Mouse (Mus musculus) stomach, embryonic 15.5 days (tissue): ENCODE measurements around the gene St6galnac4. TPM values are rescaled to one million over a fixed set of nuclear protein-coding genes. Genes with fewer than 3 reads are reported as not detected.

ENCODE experiments used
- ATAC-seq: fragments of 200-750 bp; cut with Nextera tagmentation; 2 replicates; pipeline ENCODE4 v1.8.0; 2017; ENCODE audit warnings: low read depth, moderate number of reproducible peaks, moderate TSS enrichment; ENCODE audit not compliant: insufficient read depth, low FRiP score
- H3K27ac ChIP-seq: fragments of 300-500 bp; sonication (generic); 2 replicates; pipeline ENCODE4 v1.5.1; 2015; ENCODE audit warnings: mild to moderate bottlenecking, inconsistent platforms
- H3K27me3 ChIP-seq: fragments of 300-500 bp; sonication (generic); replicated peaks from 2 replicates; pipeline ENCODE4 v1.6.1; 2015; ENCODE audit warnings: inconsistent platforms
- H3K36me3 ChIP-seq: fragments of 300-500 bp; sonication (generic); 2 replicates; pipeline ENCODE4 v1.6.1; 2015; ENCODE audit warnings: inconsistent platforms
- H3K4me1 ChIP-seq: fragments of 300-500 bp; sonication (generic); 2 replicates; pipeline ENCODE4 v1.6.1; 2015; ENCODE audit warnings: inconsistent platforms
- H3K4me2 ChIP-seq: fragments of 300-500 bp; sonication (generic); 2 replicates; pipeline ENCODE4 v1.6.1; 2015; ENCODE audit warnings: mild to moderate bottlenecking, inconsistent platforms
- H3K4me3 ChIP-seq: fragments of 300-500 bp; sonication (generic); replicated peaks from 2 replicates; pipeline ENCODE4 v1.5.1; 2015; ENCODE audit warnings: inconsistent platforms
- H3K9ac ChIP-seq: fragments of 300-500 bp; sonication (generic); 2 replicates; pipeline ENCODE4 v1.6.1; 2015; ENCODE audit warnings: inconsistent platforms
- H3K9me3 ChIP-seq: fragments of 300-500 bp; sonication (generic); 2 replicates; pipeline ENCODE4 v1.6.1; 2016; ENCODE audit warnings: inconsistent platforms
- WGBS: fragments of 180-500 bp; shearing (Covaris S2); methylation state at CpG from one replicate; pipeline ENCODE4 v1.1.7; 2015; 5-methylcytosine and 5-hydroxymethylcytosine counted together
- polyA plus RNA-seq: library from polyadenylated mRNA; unstranded; fragments of >200 nt; fragmentation: Nextera tagmentation; extraction: Ambion mirVana; gene quantifications from 2 replicates; pipeline ENCODE4 v1.2.1, GENCODE M21; 2015

The St6galnac4 gene
- polyA plus RNA-seq, 1 experiment from 2014 or later, result 18.3 TPM

GRCm38 (mm10) chr2:32631737-32632394 is 45.0 kb downstream of the St6galnac4 start:
- peak overlapping the region; percentile 21; the same call in 1 of the 2 replicates for H3K27ac ChIP-seq

GRCm38 (mm10) chr2:32633660-32634059 is 46.8 kb downstream of the St6galnac4 start:
- H3K4me3 ChIP-seq, result no peak overlapping the region
- H3K9ac ChIP-seq, result no peak overlapping the region
- no peaks in the 10 kb centered on the region for H3K9me3 ChIP-seq
- no peaks in the 10 kb centered on the region for H3K27me3 ChIP-seq
- peak overlapping the region; percentile 51 for H3K27ac ChIP-seq
- no peak overlapping the region for H3K4me2 ChIP-seq
- H3K4me1 ChIP-seq, result peaks cover 22% of the 10 kb centered on the region
- no peak for ATAC-seq
- no peaks in the 10 kb centered on the region for H3K36me3 ChIP-seq
- WGBS, result 61% methylated on average over 5 of the region's 5 CpGs

More at GRCm38 (mm10) chr2:32631737-32632394, 45.0 kb downstream of the St6galnac4 start:
- Histone ChIP-seq H3K9ac (no peak overlapping the region), H3K36me3 (no peaks in the 10 kb centered on the region), H3K4me3 (no peak overlapping the region), H3K4me1 (peaks cover 24% of the 10 kb centered on the region), H3K27me3 (no peaks in the 10 kb centered on the region), H3K9me3 (no peaks in the 10 kb centered on the region), H3K4me2 (no peak overlapping the region)
- 49% methylated on average over 7 of the region's 7 CpGs for WGBS
- peak; percentile 16; the same call in 1 of the 2 replicates for ATAC-seq

DNA sequence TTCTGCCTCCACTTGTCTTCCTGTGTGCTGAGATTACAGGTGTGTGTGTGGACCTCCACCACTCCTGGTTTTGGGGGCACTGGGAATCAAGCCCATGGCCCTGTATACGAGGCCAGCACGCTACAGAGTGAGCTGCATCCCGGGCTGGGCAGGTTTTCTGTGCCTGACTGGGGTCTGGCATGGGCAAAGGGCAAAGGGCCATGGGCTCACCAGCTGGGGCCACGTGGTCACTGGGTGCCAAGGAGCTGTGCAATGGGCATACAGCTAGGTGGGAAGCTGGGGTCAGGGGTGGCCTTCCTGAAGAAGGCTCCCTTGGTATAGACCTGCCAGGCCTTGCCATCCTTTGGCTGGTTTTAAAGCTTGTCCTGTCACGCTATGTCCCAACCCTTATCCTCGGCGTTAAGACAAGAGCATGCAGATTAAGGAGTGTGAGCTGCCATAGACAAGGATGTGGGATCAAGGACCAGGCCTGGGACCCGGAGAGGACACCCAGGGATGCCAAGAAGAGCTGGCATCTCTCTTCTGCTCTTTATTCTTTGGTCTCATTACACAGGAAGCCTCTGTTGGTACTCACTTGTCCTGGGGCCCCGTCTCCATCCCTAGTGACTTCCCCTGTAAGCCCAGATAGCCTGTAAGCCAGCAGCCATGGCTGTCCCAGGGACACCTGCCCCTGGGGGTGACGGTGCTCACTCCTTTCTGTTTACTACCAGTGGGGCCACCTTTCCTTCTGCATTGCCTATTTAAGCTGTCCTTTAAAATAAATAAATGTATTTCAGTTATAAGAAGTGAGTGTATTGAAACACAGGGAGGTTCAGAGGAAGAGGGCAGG is 47.6 kb downstream of the St6galnac4 start:
- H3K4me1 ChIP-seq, result peaks cover 14% of the 10 kb centered on the region
- no peak overlapping the region for H3K4me3 ChIP-seq
- no peak overlapping the region; the same call in 1 of the 2 replicates for H3K27ac ChIP-seq
- no peaks in the 10 kb centered on the region for H3K36me3 ChIP-seq
- 87% methylated on average over 10 of the region's 10 CpGs for WGBS
- H3K4me2 ChIP-seq, result no peak overlapping the region
- H3K9me3 ChIP-seq, result no peaks in the 10 kb centered on the region
- H3K27me3 ChIP-seq, result no peaks in the 10 kb centered on the region
- H3K9ac ChIP-seq, result no peak overlapping the region
- ATAC-seq, result no peak

DNA sequence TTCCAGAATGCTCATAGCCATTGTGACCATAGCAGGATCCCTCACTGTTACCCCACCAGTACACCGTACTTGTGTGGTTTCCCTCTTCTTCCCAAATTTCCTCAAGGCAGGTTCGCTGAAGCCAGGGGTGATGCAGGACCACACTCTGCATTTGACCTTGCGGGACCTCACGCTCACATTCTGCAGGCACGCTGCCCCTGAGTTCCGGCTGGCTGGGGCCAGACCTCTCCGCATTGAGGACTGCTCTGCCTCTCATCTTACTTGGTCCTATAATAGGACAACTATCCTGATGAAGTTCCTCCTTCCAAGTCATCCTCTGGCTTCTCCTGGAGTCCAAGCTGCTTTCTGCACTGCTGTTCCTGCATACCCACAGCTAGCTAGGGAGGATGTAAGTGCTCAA is 49.7 kb downstream of the St6galnac4 start:
- Histone ChIP-seq H3K4me2 (no peak overlapping the region), H3K36me3 (no peaks in the 10 kb centered on the region), H3K9ac (no peak overlapping the region), H3K27me3 (no peaks in the 10 kb centered on the region), H3K4me3 (no peak overlapping the region), H3K4me1 (peaks cover 11% of the 10 kb centered on the region), H3K27ac (peak overlapping the region; percentile 40; the same call in 1 of the 2 replicates), H3K9me3 (no peaks in the 10 kb centered on the region)
- 81% methylated on average over 7 of the region's 7 CpGs for WGBS
- no peak for ATAC-seq

DNA sequence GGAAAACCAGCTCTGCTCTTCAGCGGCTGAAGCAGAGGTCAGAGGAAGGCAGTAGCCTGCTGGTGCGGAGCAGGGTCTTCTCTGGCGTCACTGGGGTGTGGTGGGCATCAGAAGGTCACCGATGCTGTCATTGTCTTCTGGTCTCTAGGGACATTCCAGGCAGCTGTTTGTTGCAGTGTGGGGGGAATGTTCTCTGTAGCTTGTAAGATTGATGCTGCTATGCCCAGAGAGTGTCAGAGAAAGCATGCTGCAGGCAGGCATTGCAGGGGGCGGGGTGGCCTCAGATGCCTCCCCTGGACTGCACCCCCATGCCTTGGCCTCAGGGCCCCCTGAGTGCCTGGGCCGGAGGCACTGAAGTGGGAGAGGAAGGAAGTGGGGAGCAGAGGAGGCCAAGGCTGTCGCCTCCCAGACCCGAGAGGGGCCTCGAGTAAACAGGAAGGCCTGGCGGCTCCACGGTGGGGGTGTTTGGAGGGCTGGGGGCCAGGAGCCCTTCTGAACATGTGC is 50.9 kb downstream of the St6galnac4 start:
- Histone ChIP-seq H3K4me3 (no peak overlapping the region), H3K4me2 (no peak overlapping the region), H3K27me3 (no peaks in the 10 kb centered on the region), H3K9ac (no peak overlapping the region), H3K27ac (0 out of 2 replicates have a peak overlapping the region, but pooled peaks have one; percentile 41), H3K36me3 (no peaks in the 10 kb centered on the region), H3K4me1 (peaks cover 12% of the 10 kb centered on the region), H3K9me3 (no peaks in the 10 kb centered on the region)
- peak; percentile 49 for ATAC-seq
- 21% methylated on average over 11 of the region's 11 CpGs for WGBS

DNA sequence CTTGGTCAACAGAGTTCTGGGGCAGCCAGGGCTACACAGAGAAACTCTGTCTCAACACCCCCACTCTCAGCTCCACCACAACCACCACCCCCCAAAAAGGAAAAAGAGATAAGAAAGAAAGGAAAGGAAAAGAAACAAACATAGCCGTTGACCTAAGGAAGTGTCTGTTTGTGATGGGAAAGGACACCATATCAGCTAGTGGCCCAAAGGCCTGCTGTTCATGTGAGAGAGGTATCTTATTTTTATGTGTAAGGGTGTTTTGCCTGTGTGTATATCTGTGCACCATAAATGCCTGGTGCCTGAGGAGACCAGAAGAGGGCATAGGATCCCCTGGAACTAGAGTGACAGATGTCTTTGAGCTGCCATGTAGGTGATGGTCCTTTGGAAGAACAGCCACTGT is 52.7 kb downstream of the St6galnac4 start:
- no peaks in the 10 kb centered on the region for H3K27me3 ChIP-seq
- 29% methylated on average over 1 of the region's 1 CpGs for WGBS

GRCm38 (mm10) chr2:32640550-32641051 is 53.7 kb downstream of the St6galnac4 start:
- no peaks in the 10 kb centered on the region for H3K9me3 ChIP-seq
- H3K4me3 ChIP-seq, result no peak overlapping the region
- 63% methylated on average over 6 of the region's 6 CpGs for WGBS
- H3K9ac ChIP-seq, result no peak overlapping the region
- H3K27me3 ChIP-seq, result no peaks in the 10 kb centered on the region
- no peak for ATAC-seq
- peaks cover 14% of the 10 kb centered on the region for H3K4me1 ChIP-seq
- no peak overlapping the region for H3K27ac ChIP-seq
- no peaks in the 10 kb centered on the region for H3K36me3 ChIP-seq
- H3K4me2 ChIP-seq, result no peak overlapping the region

More for the DNA sequence above, 52.7 kb downstream of the St6galnac4 start:
- no peaks in the 10 kb centered on the region for H3K36me3 ChIP-seq
- no peak overlapping the region for H3K4me3 ChIP-seq
- no peak overlapping the region for H3K27ac ChIP-seq
- no peaks in the 10 kb centered on the region for H3K9me3 ChIP-seq
- no peak overlapping the region for H3K4me2 ChIP-seq
- no peak overlapping the region for H3K9ac ChIP-seq
- ATAC-seq, result no peak
- peaks cover 14% of the 10 kb centered on the region for H3K4me1 ChIP-seq

- H3K36me3 ChIP-seq, result no peaks in the 10 kb centered on the region
- peaks cover 19% of the 10 kb centered on the region for H3K4me1 ChIP-seq
- 86% methylated on average over 5 of the region's 5 CpGs for WGBS
- H3K9ac ChIP-seq, result no peak overlapping the region
- no peaks in the 10 kb centered on the region for H3K9me3 ChIP-seq
- H3K27ac ChIP-seq, result no peak overlapping the region
- no peak overlapping the region for H3K4me3 ChIP-seq
- no peak overlapping the region for H3K4me2 ChIP-seq
- ATAC-seq, result no peak
- no peaks in the 10 kb centered on the region for H3K27me3 ChIP-seq
Measured at GRCm38 (mm10) chr2:32641810-32642209, 54.9 kb downstream of the St6galnac4 start.

- Histone ChIP-seq H3K27ac (no peak overlapping the region), H3K9ac (no peak overlapping the region), H3K4me1 (peaks cover 17% of the 10 kb centered on the region), H3K27me3 (no peaks in the 10 kb centered on the region), H3K4me2 (no peak overlapping the region), H3K9me3 (no peaks in the 10 kb centered on the region), H3K36me3 (no peaks in the 10 kb centered on the region), H3K4me3 (no peak overlapping the region)
- ATAC-seq, result 0 out of 2 replicates have a peak, but pooled peaks have one; percentile 15
- WGBS, result 54% methylated on average over 7 of the region's 7 CpGs
Measured at GRCm38 (mm10) chr2:32642813-32643212, 55.9 kb downstream of the St6galnac4 start.

DNA sequence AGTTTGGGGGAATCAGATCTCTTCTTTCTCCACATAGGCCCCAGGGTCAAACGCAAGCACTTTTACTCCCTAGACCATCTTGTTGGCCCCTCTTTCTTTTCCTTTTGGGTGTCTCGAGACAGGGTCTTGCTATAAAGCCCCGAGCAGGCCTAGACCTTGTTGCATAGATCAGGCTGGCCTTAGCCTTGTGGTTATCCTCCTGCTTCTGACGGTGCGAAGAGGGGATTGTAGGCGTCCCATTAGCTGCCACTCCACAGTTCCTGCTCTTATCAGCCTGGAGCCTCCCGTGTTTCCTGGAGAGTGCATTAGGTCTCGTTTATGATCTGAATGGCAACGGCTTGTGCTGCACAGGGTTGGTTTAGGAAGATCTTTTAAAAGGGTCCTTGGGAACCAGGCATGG is 57.2 kb downstream of the St6galnac4 start:
- no peak for ATAC-seq
- Histone ChIP-seq H3K9me3 (no peaks in the 10 kb centered on the region), H3K4me2 (no peak overlapping the region), H3K27me3 (no peaks in the 10 kb centered on the region), H3K36me3 (no peaks in the 10 kb centered on the region), H3K4me1 (0 out of 2 replicates have a peak, but pooled peaks cover 13% of the 10 kb centered on the region), H3K27ac (no peak overlapping the region), H3K9ac (no peak overlapping the region), H3K4me3 (no peak overlapping the region)
- WGBS, result 63% methylated on average over 9 of the region's 9 CpGs

DNA sequence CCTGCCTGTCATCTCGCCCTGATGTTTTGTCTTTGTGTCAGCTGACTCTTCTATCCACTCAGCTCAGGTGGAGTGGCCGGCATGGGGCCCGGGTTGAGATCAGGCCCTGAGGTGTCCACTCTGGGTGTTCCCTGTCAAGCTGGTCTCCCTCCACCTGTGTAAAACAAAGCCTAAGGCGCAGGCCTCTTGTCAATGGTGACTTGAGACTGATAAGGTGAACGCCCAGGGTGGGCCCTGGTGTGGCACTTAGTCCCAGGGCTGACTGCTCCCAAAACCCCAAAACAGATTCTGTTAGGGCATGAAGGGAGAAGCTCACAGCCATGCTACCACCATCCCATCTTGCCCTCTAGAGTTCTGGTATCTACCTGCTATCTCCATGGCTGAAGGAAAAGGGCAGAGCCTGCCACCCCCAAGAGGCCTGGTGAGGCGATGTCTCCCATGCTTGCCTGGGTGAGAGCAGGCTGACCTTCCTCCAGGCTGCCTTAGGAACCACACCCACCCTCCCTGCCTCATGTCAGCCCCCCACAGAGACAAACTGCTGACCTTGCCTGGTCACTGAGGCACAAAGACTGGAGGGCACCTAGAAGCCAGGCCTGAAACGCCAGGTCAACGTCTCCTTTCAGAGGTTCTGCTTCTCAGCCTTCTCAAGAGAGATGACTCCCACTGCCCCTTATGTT is 58.0 kb downstream of the St6galnac4 start:
- Histone ChIP-seq H3K27ac (no peak overlapping the region), H3K27me3 (no peaks in the 10 kb centered on the region), H3K9me3 (no peaks in the 10 kb centered on the region), H3K4me2 (no peak overlapping the region), H3K9ac (no peak overlapping the region), H3K4me1 (0 out of 2 replicates have a peak, but pooled peaks cover 13% of the 10 kb centered on the region), H3K4me3 (no peak overlapping the region), H3K36me3 (no peaks in the 10 kb centered on the region)
- no peak for ATAC-seq
- WGBS, result 72% methylated on average over 8 of the region's 8 CpGs
